Mouse (Mus musculus) mesoderm, embryonic 11.5 days (tissue): Measurements from ENCODE around the gene Mocs2.

Experiments used
- DNase-seq: peaks from one replicate; pipeline ENCODE4 v3.0.0-alpha.2; 2012; ENCODE audit warnings: low read depth, low spot score

Gene Mocs2

DNA sequence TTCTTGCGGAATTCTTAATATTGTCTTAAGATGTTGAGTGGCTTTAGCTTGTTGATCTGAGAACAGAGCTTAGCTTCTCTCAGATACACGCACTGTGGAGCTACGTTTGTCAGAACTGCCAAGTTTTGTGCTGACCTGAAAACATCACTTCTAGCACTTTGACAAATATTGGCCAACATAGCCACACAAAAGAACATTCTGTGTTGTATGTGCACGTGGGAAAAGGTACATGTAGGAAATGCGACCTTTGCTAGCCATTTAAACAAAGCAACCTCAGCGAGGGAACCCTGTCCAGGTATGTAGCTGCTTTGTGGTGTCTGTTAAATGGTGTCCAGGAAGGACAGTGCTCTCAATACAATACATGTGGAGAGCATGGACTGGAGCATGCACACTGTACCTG is 36.0 kb downstream of the Mocs2 start:
- no peak for DNase-seq

DNA sequence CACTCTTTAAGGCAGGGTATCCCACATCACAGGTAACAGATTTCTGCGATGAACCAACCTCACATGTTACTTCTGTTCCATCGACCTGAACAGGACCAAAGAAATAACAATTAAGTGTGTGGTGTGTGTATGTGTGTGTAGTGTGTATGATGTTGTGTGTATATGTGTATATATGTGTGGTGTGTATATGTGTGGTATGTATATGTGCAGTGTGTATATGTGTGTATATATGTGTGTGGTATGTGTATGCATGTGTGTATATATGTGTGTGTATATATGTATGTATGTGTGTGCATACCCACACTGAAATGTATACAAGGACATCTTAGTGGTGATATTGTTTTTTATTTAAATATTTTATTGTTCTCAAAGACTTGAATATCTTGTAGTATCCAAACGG is 36.4 kb downstream of the Mocs2 start:
- no peak for DNase-seq

- DNase-seq, result no peak
These were observed 37.7 kb downstream of the Mocs2 start for GRCm38 (mm10) chr13:114855573-114856268.

GRCm38 (mm10) chr13:114856269-114856627 is 38.2 kb downstream of the Mocs2 start:
- DNase-seq, result no peak

DNA sequence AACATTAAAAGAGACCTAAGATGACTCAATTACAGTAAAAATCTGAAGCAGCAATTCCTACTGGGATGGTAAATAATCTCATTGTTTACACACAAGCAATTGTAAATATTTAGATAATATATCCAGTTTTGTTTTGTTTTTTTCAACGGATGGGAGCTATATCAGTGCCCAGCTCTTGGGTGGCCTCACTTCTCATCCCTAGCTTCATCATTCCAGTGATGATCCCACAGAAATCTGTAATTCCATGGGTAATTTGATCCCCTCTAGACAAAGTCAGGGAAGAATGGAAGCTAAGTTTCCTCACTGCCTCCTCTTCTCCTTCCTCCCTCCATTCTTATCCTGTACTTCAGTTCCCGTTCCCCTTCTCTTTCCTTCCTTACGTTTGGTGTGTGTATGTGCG is 39.5 kb downstream of the Mocs2 start:
- DNase-seq, result no peak

GRCm38 (mm10) chr13:114874738-114875137 is 56.7 kb downstream of the Mocs2 start:
- no peak for DNase-seq

DNA sequence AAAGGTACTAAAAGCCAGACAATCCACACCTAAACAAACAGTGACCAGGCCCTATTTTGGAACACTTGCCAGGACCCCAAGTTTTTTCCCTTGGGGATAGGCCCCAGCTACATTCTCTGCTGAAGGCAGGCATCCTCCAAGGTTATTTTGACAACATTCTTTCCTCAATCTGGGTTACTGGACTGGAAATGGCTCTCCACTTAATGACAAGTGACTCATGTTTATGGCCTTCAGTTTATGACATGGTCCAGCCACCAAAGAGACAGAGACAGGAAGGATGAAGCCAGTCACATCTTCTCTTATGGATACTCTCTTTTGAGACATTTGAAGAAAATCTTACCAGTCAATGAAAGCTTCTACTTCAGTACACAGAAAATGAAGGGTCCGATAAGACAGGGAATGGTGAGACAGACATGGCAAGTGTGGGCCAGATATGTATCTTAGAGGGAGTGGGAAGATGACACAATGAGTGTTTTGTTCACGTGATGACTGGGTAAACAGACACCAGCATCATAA is 58.0 kb downstream of the Mocs2 start:
- no peak for DNase-seq

- no peak for DNase-seq
These were observed 60.6 kb downstream of the Mocs2 start for GRCm38 (mm10) chr13:114878667-114879066.
